Mouse (Mus musculus): Measurements from ENCODE around the gene Zfp872. TPM values are rescaled to one million over a fixed set of nuclear protein-coding genes. Genes with fewer than 3 reads are reported as not detected.

Gene Zfp872
- total RNA-seq (2014; rRNA removed), result 0.09 and 0.20 TPM in 2 replicates
- 0.07 TPM in 1 of 2 replicates, not detected in the other for polyA plus RNA-seq (2012; rRNA removed)

- Histone ChIP-seq H3K4me1 (ENCODE audit: control insufficient read depth, insufficient read depth, low read length) (no peaks in the 10 kb centered on the region), H3K27me3 (ENCODE audit: control insufficient read depth, insufficient read depth, low read length) (no peaks in the 10 kb centered on the region), H3K79me2 (ENCODE audit: control insufficient read depth, insufficient read depth, low read length) (no peaks in the 10 kb centered on the region), H3K36me3 (ENCODE audit: control insufficient read depth, insufficient read depth, low read length) (no peaks in the 10 kb centered on the region), H3K9ac (ENCODE audit: low read depth, low read length) (peak within 1 kb of the TSS; percentile 34), H3K27ac (replicated peaks; ENCODE audit: insufficient read depth, low read depth, low read length) (no peak within 1 kb of the TSS), H3K4me3 (ENCODE audit: insufficient read depth, low read depth, low read length) (peak within 1 kb of the TSS; percentile 51; the same call in 1 of the 2 replicates)
- no peak for TF ChIP-seq POLR2A (IDR thresholded peaks at IDR 0.05; ENCODE audit: extremely low read depth, insufficient read depth, low read length)
- TF ChIP-seq CTCF (IDR thresholded peaks at IDR 0.05; ENCODE audit: low read depth, low read length), result no peak
- peak; percentile 70 for DNase-seq (ENCODE audit: extremely low read depth, low read depth, low spot score)
- WGBS, result 10% methylated on average over 43 of the region's 43 CpGs
Observed at GRCm38 (mm10) chr9:22188025-22188611, at the start of gene Zfp872. Gene Zfp872, plus strand, starts transcription at chr9:22188090.

DNA sequence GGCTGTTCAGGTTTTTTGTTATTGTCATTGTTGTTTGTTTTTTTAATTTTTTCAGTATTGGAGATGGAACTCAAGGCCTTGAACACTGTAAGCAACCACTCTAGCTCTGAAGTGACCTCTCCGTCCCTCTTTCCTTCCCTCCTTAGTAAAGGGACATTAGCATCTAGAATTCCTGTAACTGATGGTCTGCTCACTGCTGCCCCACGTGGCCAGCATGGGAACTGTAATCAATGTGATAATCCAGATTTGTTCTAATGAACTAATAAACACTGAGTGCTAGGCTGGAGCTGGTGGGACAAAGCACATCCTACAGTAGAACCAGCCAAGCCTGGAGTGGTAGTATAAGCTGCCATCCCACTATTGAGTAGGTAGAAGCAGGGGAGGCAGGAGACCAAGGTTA is 49.4 kb upstream of the Zfp872 start:
- no peaks in the 10 kb centered on the region for H3K4me1 ChIP-seq (ENCODE audit: control insufficient read depth, insufficient read depth, low read length)
- H3K36me3 ChIP-seq (ENCODE audit: control insufficient read depth, insufficient read depth, low read length), result no peaks in the 10 kb centered on the region
- no peak overlapping the region for H3K9ac ChIP-seq (ENCODE audit: low read depth, low read length)
- H3K27me3 ChIP-seq (ENCODE audit: control insufficient read depth, insufficient read depth, low read length), result no peaks in the 10 kb centered on the region
- WGBS, result 18% methylated on average over 2 of the region's 2 CpGs
- no peak overlapping the region for H3K27ac ChIP-seq (replicated peaks; ENCODE audit: insufficient read depth, low read depth, low read length)
- no peak for DNase-seq (ENCODE audit: extremely low read depth, low read depth, low spot score)
- no peak for TF ChIP-seq POLR2A (IDR thresholded peaks at IDR 0.05; ENCODE audit: extremely low read depth, insufficient read depth, low read length)
- peak; percentile 78 for TF ChIP-seq CTCF (IDR thresholded peaks at IDR 0.05; ENCODE audit: low read depth, low read length)
- H3K4me3 ChIP-seq (ENCODE audit: insufficient read depth, low read depth, low read length), result no peak overlapping the region
- H3K79me2 ChIP-seq (ENCODE audit: control insufficient read depth, insufficient read depth, low read length), result no peaks in the 10 kb centered on the region

DNA sequence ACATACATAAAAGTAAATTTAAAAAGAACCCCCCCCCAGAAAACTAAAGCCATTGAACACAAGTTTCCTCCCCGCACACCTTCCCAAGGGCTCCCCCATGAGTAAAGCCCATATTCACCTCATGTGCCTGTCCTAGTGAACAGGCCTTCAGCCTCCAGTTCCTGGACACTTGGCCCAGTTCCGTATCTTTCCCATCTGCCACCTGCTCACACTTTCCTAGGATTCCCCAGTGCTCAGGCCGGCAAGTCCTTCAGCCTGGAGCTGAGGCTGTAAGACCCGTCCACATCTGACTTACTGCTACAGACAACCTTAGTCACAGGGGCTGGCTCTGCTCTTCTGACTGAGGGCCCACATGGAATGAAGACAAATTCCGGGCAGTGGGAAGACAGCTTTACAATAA is 48.1 kb upstream of the Zfp872 start:
- no peak for TF ChIP-seq CTCF (IDR thresholded peaks at IDR 0.05; ENCODE audit: low read depth, low read length)
- TF ChIP-seq POLR2A (IDR thresholded peaks at IDR 0.05; ENCODE audit: extremely low read depth, insufficient read depth, low read length), result no peak

GRCm38 (mm10) chr9:22143108-22144037 is 44.5 kb upstream of the Zfp872 start:
- 44% methylated on average over 17 of the region's 17 CpGs for WGBS
- TF ChIP-seq CTCF (IDR thresholded peaks at IDR 0.05; ENCODE audit: low read depth, low read length), result peak; percentile 78
- TF ChIP-seq POLR2A (IDR thresholded peaks at IDR 0.05; ENCODE audit: extremely low read depth, insufficient read depth, low read length), result no peak
- Histone ChIP-seq H3K9ac (ENCODE audit: low read depth, low read length) (no peak overlapping the region), H3K4me1 (ENCODE audit: control insufficient read depth, insufficient read depth, low read length) (no peaks in the 10 kb centered on the region), H3K36me3 (ENCODE audit: control insufficient read depth, insufficient read depth, low read length) (no peaks in the 10 kb centered on the region), H3K4me3 (ENCODE audit: insufficient read depth, low read depth, low read length) (no peak overlapping the region), H3K27ac (replicated peaks; ENCODE audit: insufficient read depth, low read depth, low read length) (no peak overlapping the region), H3K79me2 (ENCODE audit: control insufficient read depth, insufficient read depth, low read length) (no peaks in the 10 kb centered on the region), H3K27me3 (ENCODE audit: control insufficient read depth, insufficient read depth, low read length) (no peaks in the 10 kb centered on the region)
- DNase-seq (ENCODE audit: extremely low read depth, low read depth, low spot score), result peak; percentile 67

More for the DNA sequence above, 48.1 kb upstream of the Zfp872 start:
- no peaks in the 10 kb centered on the region for H3K27me3 ChIP-seq (ENCODE audit: control insufficient read depth, insufficient read depth, low read length)
- H3K9ac ChIP-seq (ENCODE audit: low read depth, low read length), result no peak overlapping the region
- no peaks in the 10 kb centered on the region for H3K4me1 ChIP-seq (ENCODE audit: control insufficient read depth, insufficient read depth, low read length)
- no peak overlapping the region for H3K4me3 ChIP-seq (ENCODE audit: insufficient read depth, low read depth, low read length)
- H3K36me3 ChIP-seq (ENCODE audit: control insufficient read depth, insufficient read depth, low read length), result no peaks in the 10 kb centered on the region
- H3K79me2 ChIP-seq (ENCODE audit: control insufficient read depth, insufficient read depth, low read length), result no peaks in the 10 kb centered on the region
- DNase-seq (ENCODE audit: extremely low read depth, low read depth, low spot score), result no peak
- no peak overlapping the region for H3K27ac ChIP-seq (replicated peaks; ENCODE audit: insufficient read depth, low read depth, low read length)
- 93% methylated on average over 5 of the region's 5 CpGs for WGBS

DNA sequence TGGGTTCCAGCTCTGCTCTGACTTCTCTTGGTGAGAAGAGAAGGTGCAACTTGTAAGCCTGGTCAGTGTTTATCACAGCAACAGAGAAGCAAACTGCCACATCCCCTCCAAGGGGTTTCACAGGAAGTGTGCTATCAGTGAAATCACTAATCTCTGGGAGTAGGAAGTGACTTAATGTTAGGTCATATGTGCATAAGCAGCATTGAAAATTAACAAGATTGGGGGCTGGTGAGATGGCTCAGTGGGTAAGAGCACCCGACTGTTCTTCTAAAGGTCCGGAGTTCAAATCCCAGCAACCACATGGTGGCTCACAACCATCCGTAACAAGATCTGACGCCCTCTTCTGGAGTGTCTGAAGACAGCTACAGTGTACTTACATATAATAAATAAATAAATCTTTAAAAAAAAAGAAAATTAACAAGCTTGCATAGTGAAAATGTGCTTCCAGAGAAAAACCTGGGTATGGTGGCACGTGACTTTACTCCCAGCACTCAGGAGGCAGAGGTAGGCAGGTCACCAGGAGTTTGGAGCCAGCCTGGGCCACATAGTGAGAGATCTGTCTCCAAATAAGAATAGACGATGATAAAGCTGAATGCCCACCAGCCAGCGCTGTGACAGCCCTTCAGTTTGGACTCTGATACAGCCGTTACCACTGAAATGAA is 43.5 kb upstream of the Zfp872 start:
- Histone ChIP-seq H3K4me1 (ENCODE audit: control insufficient read depth, insufficient read depth, low read length) (no peaks in the 10 kb centered on the region), H3K36me3 (ENCODE audit: control insufficient read depth, insufficient read depth, low read length) (no peaks in the 10 kb centered on the region), H3K4me3 (ENCODE audit: insufficient read depth, low read depth, low read length) (no peak overlapping the region), H3K9ac (ENCODE audit: low read depth, low read length) (no peak overlapping the region), H3K27ac (replicated peaks; ENCODE audit: insufficient read depth, low read depth, low read length) (no peak overlapping the region), H3K79me2 (ENCODE audit: control insufficient read depth, insufficient read depth, low read length) (no peaks in the 10 kb centered on the region), H3K27me3 (ENCODE audit: control insufficient read depth, insufficient read depth, low read length) (no peaks in the 10 kb centered on the region)
- TF ChIP-seq CTCF (IDR thresholded peaks at IDR 0.05; ENCODE audit: low read depth, low read length) (no peak), POLR2A (IDR thresholded peaks at IDR 0.05; ENCODE audit: extremely low read depth, insufficient read depth, low read length) (no peak)
- no peak for DNase-seq (ENCODE audit: extremely low read depth, low read depth, low spot score)
- WGBS, result 85% methylated on average over 8 of the region's 8 CpGs
